Mouse (Mus musculus) liver, postnatal 0 days (tissue): Measurements from ENCODE around the gene Depp1. TPM values are rescaled to one million over a fixed set of nuclear protein-coding genes. Genes with fewer than 3 reads are reported as not detected.
"Not testable (repeated sequence)": the region's sequence is repeated elsewhere in the genome, so short reads cannot be mapped to it uniquely, and the experiment has no call there.

Experiments
- ATAC-seq: fragments of 200-750 bp; cut with Nextera tagmentation; 2 replicates; pipeline ENCODE4 v1.8.0; 2017; ENCODE audit warnings: mild to moderate bottlenecking, moderate library complexity
- DNase-seq: peaks from one replicate; pipeline ENCODE4 v3.0.0-alpha.2; 2016
- H3K27ac ChIP-seq: fragments of 300-500 bp; sonication (generic); 2 replicates; pipeline ENCODE4 v1.5.1; 2014; ENCODE audit warnings: antibody characterized with exemption, moderate library complexity, mild to moderate bottlenecking, low read depth
- H3K27me3 ChIP-seq: fragments of 300-500 bp; sonication (generic); 2 replicates; pipeline ENCODE4 v1.6.1; 2014; ENCODE audit warnings: low read length, control low read depth, mixed read lengths; ENCODE audit not compliant: insufficient read depth
- H3K36me3 ChIP-seq: fragments of 300-500 bp; sonication (generic); replicated peaks from 2 replicates; pipeline ENCODE4 v1.6.1; 2014; ENCODE audit warnings: mild to moderate bottlenecking, control low read depth, low read length, moderate library complexity, mixed read lengths; ENCODE audit not compliant: insufficient read depth
- H3K4me1 ChIP-seq: fragments of 300-500 bp; sonication (generic); 2 replicates; pipeline ENCODE4 v1.6.1; 2014; ENCODE audit warnings: antibody characterized with exemption, mild to moderate bottlenecking, control low read depth; ENCODE audit not compliant: insufficient read depth
- H3K4me2 ChIP-seq: fragments of 300-500 bp; sonication (generic); 2 replicates; pipeline ENCODE4 v1.6.1; 2014; ENCODE audit warnings: low read depth, mild to moderate bottlenecking, low read length, moderate library complexity, mixed read lengths
- H3K4me3 ChIP-seq: fragments of 300-500 bp; sonication (generic); 2 replicates; pipeline ENCODE4 v1.5.1; 2014; ENCODE audit warnings: low read depth, low read length
- H3K9ac ChIP-seq: fragments of 300-500 bp; sonication (generic); replicated peaks from 2 replicates; pipeline ENCODE4 v1.6.1; 2014; ENCODE audit warnings: mild to moderate bottlenecking, moderate library complexity
- H3K9me3 ChIP-seq: fragments of 300-500 bp; sonication (generic); 2 replicates; pipeline ENCODE4 v1.6.1; 2016; ENCODE audit warnings: mild to moderate bottlenecking, control low read depth, low read length, mixed read lengths
- CTCF ChIP-seq: sonication (generic); IDR thresholded peaks from 2 replicates; pipeline ENCODE4 v1.5.1; 2016; ENCODE audit warnings: antibody characterized with exemption, low read depth
- EP300 ChIP-seq: IDR thresholded peaks from 2 replicates; pipeline ENCODE4 v1.6.1; 2016; ENCODE audit warnings: antibody characterized with exemption, low read depth, mild to moderate bottlenecking
- WGBS: fragments of 180-500 bp; shearing (Covaris S2); extraction: QIAGEN DNeasy Blood & Tissue Kit; methylation state at CpG from one replicate; pipeline ENCODE4 v1.1.7; 2014; ENCODE audit not compliant: insufficient replicate concordance; 5-methylcytosine and 5-hydroxymethylcytosine counted together
- polyA plus RNA-seq: library from polyadenylated mRNA; unstranded; fragments of >200 nt; fragmentation: Nextera tagmentation; extraction: Ambion mirVana; gene quantifications from 2 replicates; pipeline ENCODE4 v1.2.1, GENCODE M21; 2015

The Depp1 gene
- 103 and 122 TPM in 2 replicates for polyA plus RNA-seq

GRCm38 (mm10) chr6:116650406-116650805 lies at the start of gene Depp1:
Gene Depp1, plus strand, starts transcription at chr6:116650609.
- WGBS: 6% methylated on average over 6 of the region's 6 CpGs
- Histone ChIP-seq H3K36me3 (no peaks in the 10 kb centered on the region; the same call in 1 of the 2 replicates), H3K27me3 (no peaks in the 10 kb centered on the region), H3K9me3 (no peaks in the 10 kb centered on the region), H3K4me3 (peak within 1 kb of the TSS; percentile 57), H3K4me1 (peaks cover 14% of the 10 kb centered on the region), H3K9ac (peak within 1 kb of the TSS; percentile 78), H3K27ac (peak within 1 kb of the TSS; percentile 95), H3K4me2 (peak within 1 kb of the TSS; percentile 60)
- ATAC-seq (peak; percentile 76), DNase-seq (peak; percentile 76)
- TF ChIP-seq EP300: peak; percentile 89
- TF ChIP-seq CTCF: no peak

- H3K4me1 ChIP-seq, DNase-seq, H3K4me2 ChIP-seq, H3K27ac ChIP-seq, H3K9ac ChIP-seq, H3K27me3 ChIP-seq, H3K4me3 ChIP-seq, H3K9me3 ChIP-seq, ATAC-seq, H3K36me3 ChIP-seq: not testable (repeated sequence)
Observed at GRCm38 (mm10) chr6:116600969-116601368, 49.4 kb upstream of the Depp1 start.

DNA sequence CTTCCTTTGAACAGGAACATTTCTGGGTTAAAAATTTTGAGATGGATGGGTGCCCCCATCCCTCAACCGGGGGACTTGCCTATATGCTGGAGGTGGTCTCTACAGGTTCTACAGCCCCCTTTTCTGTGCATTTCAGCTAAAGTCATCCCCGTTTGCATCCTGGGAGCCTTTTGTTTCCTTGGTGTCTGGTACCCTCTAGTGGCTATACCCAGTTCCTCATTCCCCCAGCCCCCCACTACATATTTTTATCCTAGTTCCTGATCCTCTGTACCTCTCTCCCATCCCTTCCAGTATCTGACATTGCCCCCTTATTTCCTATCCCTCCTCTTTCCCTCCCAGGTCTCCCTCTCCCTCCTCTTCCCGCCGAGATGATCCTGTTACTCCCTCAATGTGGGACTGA lies 43.2 kb upstream of the Depp1 start:
- H3K36me3 ChIP-seq: no peaks in the 10 kb centered on the region
- TF ChIP-seq CTCF: peak; percentile 23
- TF ChIP-seq EP300: no peak
- no peak overlapping the region for H3K4me3 ChIP-seq
- no peaks in the 10 kb centered on the region for H3K27me3 ChIP-seq
- DNase-seq (no peak), ATAC-seq (no peak)
- 46% methylated on average over 4 of the region's 4 CpGs for WGBS
- H3K4me2 ChIP-seq: no peak overlapping the region
- H3K27ac ChIP-seq: no peak overlapping the region
- H3K9me3 ChIP-seq: no peaks in the 10 kb centered on the region
- no peak overlapping the region for H3K9ac ChIP-seq
- H3K4me1 ChIP-seq: no peaks in the 10 kb centered on the region

DNA sequence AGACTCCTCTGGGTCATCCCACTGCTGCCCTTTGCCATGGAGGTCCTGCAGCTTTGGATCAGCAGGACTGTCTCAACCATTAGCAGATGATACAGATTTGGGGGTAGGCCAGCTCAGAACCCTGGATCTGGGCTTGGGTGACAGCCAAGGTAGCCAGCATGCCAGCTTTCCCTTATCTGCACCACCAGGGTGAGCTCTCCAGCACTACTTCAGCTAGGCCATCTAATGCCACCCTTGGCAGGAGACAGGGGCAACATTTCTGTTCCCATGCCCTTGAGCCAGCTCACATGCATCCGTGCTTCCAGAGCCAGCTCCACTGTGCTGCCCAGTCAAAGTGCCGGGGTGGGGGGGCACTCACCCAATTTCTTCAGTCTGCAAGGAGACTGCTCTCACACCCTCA lies 34.7 kb upstream of the Depp1 start:
- H3K27me3 ChIP-seq: no peaks in the 10 kb centered on the region
- 92% methylated on average over 2 of the region's 2 CpGs for WGBS
- ATAC-seq: no peak
- H3K4me1 ChIP-seq: no peaks in the 10 kb centered on the region
- no peak overlapping the region for H3K4me2 ChIP-seq
- H3K27ac ChIP-seq: no peak overlapping the region
- H3K36me3 ChIP-seq: no peaks in the 10 kb centered on the region
- H3K4me3 ChIP-seq: no peak overlapping the region
- no peak overlapping the region for H3K9ac ChIP-seq
- no peak for DNase-seq
- TF ChIP-seq CTCF (no peak), EP300 (no peak)
- no peaks in the 10 kb centered on the region for H3K9me3 ChIP-seq

GRCm38 (mm10) chr6:116618073-116618472 lies 32.3 kb upstream of the Depp1 start:
- H3K36me3 ChIP-seq: no peaks in the 10 kb centered on the region
- peak; percentile 19; the same call in 1 of the 2 replicates for TF ChIP-seq CTCF
- no peak for TF ChIP-seq EP300

DNA sequence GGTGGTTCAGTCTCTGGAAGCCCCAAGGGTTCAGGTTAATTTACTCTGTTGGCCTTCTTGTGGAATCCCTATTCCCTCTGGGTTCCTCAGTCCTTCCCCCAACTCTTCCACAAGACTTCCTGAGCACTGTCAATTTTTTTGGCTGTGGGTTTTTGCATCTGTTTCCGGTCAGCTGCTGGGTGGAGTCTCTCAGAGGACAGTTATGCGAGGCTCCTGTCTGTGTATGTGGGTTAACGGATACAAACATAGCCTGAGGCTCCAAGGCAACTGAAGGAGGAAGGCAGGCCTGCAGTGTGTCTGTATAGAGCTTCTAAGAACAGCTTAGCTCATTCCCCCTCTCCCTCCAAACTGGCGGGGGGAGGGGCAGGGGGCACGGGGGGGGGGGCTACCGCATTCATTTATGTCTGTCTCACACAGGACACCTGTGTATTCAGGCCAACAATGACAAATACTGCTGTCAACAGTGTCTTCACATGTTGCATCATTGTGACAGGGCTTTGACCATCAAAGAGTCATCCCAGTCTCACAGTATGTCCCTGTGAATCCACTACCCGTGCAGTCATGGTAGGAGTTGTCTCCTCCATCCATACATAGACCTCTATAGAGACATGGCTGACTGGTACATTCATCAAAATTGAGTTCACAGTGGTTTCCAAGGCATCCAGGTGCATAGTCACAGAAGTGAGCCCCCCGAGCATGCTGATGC lies 28.9 kb upstream of the Depp1 start:
- no peak overlapping the region for H3K4me2 ChIP-seq
- H3K27ac ChIP-seq: no peak overlapping the region
- peaks cover 3% of the 10 kb centered on the region for H3K36me3 ChIP-seq
- peak; percentile 56; the same call in 1 of the 2 replicates for ATAC-seq
- 38% methylated on average over 8 of the region's 8 CpGs for WGBS
- H3K9ac ChIP-seq: no peak overlapping the region
- no peaks in the 10 kb centered on the region for H3K27me3 ChIP-seq
- no peak for TF ChIP-seq EP300
- TF ChIP-seq CTCF: no peak
- no peaks in the 10 kb centered on the region for H3K9me3 ChIP-seq
- no peak overlapping the region for H3K4me3 ChIP-seq
- DNase-seq: no peak
- peaks cover 8% of the 10 kb centered on the region; the same call in 1 of the 2 replicates for H3K4me1 ChIP-seq

More at GRCm38 (mm10) chr6:116618073-116618472, 32.3 kb upstream of the Depp1 start:
- Histone ChIP-seq H3K9ac (no peak overlapping the region), H3K4me2 (no peak overlapping the region), H3K9me3 (no peaks in the 10 kb centered on the region), H3K4me3 (no peak overlapping the region), H3K27ac (no peak overlapping the region), H3K4me1 (peaks cover 8% of the 10 kb centered on the region; the same call in 1 of the 2 replicates), H3K27me3 (no peaks in the 10 kb centered on the region)
- no peak for ATAC-seq
- no peak for DNase-seq

DNA sequence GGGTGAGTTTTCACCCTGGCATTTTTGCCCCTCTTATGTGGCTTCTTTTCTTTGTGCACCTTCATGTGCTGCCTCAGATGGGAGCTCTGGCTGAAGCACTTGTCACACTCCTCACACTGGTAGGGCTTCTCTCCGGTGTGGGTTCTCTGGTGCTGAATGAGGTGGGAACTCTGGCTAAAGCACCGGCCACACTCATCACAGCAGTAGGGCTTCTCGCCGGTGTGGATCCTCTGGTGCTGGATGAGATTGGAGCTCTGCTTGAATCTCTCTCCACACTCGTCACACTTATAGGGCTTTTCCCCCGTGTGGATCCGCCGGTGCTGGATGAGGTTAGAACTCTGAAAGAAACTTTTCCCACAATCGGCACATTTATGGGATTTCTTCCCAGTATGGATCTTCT lies 24.0 kb upstream of the Depp1 start:
- H3K27me3 ChIP-seq, H3K27ac ChIP-seq, H3K4me3 ChIP-seq, ATAC-seq, H3K9ac ChIP-seq, H3K36me3 ChIP-seq, DNase-seq, H3K9me3 ChIP-seq, H3K4me2 ChIP-seq: not testable (repeated sequence)
- peaks cover 15% of the 10 kb centered on the region for H3K4me1 ChIP-seq
- WGBS: 92% methylated on average over 9 of the region's 9 CpGs
